Mouse (Mus musculus): ENCODE measurements at regions not wholly inside any gene's neighbourhood (a gene's known extent, or its start where the extent isn't known, plus 50 kb on each side); places are given as distances from the start of the nearest gene placed in this dataset.

DNA sequence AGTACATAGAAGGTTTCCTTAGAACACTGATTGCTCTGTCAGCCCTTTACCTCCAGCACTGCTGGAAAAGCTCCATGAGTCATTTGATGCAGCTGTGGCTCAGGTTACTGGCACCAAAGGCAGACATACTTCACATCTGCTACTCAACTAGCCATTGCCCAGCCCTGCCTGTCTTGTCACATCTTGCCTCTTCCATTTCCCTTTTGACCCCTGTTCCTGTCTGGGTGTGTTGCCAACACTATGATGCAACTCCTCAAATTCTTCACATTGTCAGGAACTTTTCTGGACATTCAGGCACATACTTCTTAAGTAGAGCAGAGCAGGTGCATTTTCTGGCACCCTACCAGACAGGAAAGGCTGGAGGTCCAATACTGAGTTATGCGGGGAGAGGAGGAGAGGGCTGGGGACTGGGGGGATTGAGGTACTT lies 202.3 kb downstream of the 1700064H15Rik start:
- no peak for TF ChIP-seq CTCF (IDR thresholded peaks at IDR 0.05; ENCODE audit: extremely low read depth, insufficient read depth, insufficient read length, insufficient replicate concordance)
- no peak for TF ChIP-seq POLR2A (IDR thresholded peaks at IDR 0.05; ENCODE audit: low read depth, low read length)

Data from spleen, adult 2 months (tissue).